Mouse (Mus musculus) gonadal fat pad, adult 2 months (tissue): ENCODE data around the gene Lgi4. TPM values are rescaled to one million over a fixed set of nuclear protein-coding genes. Genes with fewer than 3 reads are reported as not detected.

Source experiments
- DNase-seq: peaks from one replicate; pipeline ENCODE4 v3.0.0-alpha.2; 2012; ENCODE audit warnings: low read depth
- polyA plus RNA-seq: library from polyadenylated mRNA; depleted of rRNA; stranded (reverse); fragments of >200 nt; gene quantifications from 2 replicates; pipeline ENCODE4 v1.2.3, GENCODE M21; 2012

The Lgi4 gene
- polyA plus RNA-seq, 1 experiment: 6.9 TPM

DNA sequence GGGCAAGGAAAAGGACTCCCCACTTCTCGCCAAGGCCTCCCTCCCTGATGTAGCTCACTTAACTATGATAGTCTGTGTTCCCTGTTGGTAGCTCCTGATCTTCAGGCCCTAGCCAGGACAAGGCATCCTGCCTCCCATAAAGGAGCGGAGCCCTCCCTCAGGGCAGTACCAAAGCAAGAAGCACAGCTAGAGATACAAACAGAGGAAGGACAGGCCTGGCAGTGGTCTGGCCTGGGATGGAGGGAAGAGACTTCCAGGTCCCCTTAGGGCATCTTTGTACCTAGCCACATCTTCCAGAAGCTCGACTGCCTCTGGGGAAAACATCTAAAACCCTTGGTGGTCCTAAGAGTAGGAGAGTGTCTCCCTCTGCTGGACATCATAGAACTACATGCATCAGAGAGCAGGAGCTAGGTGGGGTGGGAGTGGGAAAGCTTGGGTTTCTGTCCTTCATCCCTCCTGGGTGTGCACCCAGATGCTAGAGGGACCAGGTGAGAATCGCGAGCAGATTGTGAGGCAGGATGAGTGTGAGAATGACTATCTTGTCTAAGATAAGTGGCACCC, 18.8 kb downstream of the Lgi4 start:
- no peak for DNase-seq

DNA sequence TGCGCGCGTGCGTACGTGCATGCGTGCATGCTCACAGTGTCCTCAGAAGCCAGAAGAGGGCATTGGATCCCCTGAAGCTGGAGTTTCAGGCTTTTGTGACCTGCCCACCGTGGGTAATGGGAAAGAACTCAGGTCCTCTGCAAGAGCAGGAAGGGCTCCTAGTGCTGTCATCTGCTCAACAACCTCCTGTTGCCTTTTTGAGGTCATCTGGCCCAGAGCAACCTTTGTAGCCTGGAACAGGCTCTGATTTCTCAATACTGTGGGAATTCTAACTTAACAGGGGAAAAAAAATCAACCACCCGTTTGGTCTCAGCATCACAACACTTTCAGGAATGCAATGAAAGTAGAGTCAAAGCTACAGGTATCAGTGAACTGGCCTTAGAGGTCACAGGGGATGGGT, 20.5 kb downstream of the Lgi4 start:
- DNase-seq: no peak

DNA sequence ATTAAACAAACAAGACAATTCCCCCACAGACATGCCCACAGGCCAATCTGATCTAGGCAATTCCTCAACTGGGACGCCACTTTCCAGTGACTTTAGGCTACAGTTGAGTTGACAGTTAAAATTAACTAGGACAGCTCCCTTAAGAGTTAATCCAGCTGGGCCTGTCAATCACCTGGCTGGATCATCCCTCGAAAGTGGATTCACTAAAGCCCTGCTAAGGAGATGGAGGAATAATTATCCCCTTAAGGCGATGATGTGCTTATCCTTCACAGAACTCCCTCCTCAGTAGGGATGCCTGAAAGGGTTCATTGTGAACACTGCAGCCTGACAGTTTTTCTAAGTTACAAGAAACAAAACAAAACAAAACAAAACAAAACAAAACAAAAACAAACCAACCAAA, 21.5 kb downstream of the Lgi4 start:
- no peak for DNase-seq

DNA sequence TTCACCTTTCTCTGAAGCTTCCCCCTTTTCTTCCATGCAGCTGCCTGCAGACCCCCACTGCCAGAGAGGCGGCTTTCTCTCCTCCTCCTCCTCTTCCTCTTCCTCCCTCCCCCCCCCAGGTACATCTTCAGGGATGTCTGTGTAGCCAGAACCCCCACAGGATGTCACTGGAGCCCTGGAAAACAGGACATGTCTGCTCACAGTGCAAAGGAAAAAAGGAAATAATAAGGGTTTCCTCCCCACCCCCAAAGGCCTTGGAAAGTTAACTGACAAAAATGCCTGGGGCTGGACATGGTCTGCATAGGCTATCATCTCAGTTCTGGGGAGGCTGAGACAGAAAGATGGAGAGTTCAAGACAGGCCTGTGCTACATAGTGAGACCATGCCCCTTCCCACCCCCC, 22.0 kb downstream of the Lgi4 start:
- no peak for DNase-seq

DNA sequence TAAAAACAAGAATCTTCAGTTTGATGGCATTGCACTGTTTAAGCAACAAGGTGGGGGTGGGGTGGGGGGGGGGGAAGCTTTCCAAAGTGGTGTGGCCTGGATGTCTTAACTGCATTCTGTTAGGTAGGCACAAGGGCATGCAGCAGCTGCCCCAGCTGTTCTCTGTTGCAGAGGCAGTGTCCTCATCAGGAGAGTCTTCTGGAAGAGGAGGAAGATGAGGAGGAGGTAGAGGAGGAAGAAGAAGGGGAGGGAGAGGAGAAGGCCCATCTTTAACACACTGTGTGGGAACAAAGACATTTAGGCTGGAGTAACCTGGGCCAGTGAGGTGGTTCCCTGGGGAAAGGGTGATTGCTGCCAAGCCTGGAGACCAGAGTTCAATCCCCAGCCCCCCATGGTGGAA, 23.0 kb downstream of the Lgi4 start:
- DNase-seq: no peak

DNA sequence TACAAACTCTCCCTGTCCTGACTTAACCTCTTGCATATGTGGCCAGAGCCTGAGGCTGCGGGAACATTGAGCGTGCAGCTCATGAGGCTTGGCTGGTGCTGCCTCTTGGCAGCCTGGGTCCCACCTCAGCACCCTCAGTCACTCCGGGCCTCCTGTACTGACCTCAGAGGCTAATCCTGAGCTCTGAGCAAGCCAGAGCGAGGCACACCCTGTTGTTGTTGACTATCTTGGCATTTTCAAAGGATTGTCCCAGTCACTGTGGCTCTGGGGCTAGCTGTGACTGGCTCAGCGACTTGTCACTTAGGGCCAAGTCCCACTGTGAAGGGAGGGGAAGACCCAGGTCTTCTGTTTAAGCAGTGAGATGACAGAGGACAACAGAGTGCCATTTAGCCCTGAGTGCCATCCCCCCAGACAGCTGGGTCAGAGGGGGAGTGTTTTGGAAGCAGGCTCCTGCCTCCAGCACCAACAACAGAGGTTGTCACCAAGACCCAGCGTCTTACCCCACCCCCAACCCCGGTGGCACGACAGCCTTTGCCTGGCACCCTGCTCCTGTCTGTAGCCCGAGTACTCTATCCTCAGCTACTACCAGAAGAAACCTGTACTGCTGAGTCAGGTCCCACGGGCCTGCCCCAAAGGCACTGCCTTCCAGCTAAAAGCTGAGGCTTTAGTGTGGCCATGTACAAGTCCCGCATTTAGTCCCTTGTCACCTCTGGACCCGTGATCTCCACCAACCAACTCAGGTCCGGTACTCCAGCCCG, 23.9 kb downstream of the Lgi4 start:
- DNase-seq: no peak

DNA sequence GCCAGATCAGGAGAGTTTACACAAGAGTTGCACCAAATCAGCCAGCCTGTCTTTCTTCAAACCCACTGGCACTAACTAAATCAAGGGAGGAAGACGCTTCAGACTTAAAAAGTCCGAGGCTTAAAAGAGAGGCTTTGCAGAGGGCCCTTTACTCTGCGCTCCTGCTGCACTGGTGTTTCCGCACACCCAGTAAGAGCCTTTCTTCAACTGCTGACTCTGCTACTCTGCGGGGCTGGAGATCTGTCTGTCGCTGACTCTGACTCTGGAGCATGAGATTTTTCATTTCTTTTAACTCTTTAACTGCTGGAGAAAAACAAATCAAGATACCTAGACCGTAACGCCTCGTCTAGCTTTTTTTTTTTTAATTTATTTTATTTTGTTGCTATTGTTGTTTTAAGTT, 25.0 kb downstream of the Lgi4 start:
- no peak for DNase-seq

DNA sequence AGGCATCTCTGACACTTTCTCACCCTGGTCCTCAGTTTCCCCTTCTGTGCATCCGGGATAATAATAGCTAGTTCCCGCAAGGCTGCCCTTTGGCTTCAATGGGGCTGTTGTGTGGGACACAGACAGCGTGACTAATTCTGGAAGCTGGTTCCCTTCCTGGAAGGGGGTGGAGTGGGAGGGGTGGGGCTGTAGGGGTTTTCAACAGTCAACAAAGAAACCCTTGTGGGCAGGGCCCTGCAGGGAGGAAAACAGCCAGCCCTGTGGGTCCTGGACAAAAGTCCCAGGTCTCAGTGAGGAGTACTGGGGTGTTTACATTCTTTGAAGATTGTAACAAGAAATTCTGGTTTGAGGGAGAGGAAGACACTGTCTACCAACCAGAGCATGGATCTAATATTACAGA, 26.0 kb downstream of the Lgi4 start:
- no peak for DNase-seq

DNA sequence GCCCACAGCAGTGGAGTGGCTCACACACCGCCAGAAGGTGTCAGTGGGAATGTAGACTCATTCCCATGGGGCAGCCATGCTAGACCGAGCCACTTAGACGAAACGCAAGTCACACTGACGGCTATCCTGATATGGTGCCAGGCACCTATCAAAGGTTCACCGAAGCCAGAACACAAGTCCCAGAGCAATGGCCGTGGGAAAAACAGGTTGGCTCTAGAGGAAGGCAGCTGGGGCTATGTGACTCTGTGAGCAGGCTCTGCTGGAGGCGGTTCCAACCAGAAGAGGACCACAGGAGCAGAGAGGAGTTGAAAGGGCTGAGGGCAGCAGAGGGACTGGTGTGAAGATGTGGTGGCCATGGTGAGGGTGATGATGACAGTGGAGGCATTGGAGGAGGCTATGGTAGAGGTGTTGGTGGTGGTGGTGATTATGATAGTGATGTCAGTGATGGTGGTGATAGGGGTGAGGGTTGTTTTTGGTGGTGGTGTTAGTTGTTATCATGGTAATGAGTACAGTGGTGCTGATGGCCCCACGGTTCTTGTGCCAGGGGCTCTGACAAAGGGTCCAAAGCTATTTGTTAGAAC, 27.1 kb downstream of the Lgi4 start:
- DNase-seq: no peak

DNA sequence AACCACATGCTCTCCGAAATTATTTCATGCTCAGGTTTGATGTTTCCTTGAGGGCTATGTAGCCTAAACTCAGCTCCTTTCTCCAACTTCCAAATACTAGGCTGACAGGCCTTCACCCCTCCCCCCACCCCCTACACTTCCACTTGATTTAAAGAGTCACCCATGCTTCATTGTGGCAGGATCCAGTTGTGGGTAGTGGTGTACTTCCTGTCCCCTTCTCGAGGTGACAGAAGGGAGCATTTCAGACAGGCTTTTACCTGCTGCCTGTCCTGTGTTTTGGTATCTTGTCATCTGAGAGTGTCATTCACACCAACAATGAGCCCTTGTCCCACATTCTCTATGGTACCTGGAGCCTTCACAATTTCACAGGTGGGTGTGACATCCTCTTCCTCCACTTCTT, 28.1 kb downstream of the Lgi4 start:
- no peak for DNase-seq

DNA sequence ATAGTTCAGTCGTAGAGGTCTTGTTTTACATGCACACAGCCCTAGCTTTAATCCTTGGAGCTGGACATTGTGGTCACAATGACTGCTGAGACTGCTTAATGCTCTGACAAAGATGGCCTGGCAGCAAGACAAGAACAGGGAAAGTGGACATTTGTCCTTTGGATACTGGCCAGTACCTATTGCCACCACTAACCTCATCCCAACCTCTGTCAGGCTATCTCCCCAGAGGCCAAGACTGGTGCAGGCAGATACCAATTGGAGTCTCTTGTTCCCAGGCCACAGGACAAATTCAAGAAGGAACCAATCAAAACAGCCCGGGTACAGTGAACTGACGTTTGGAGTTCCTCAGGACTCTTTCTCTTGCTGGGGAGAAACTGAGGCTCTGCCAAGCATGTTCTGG, 29.1 kb downstream of the Lgi4 start:
- DNase-seq: no peak

DNA sequence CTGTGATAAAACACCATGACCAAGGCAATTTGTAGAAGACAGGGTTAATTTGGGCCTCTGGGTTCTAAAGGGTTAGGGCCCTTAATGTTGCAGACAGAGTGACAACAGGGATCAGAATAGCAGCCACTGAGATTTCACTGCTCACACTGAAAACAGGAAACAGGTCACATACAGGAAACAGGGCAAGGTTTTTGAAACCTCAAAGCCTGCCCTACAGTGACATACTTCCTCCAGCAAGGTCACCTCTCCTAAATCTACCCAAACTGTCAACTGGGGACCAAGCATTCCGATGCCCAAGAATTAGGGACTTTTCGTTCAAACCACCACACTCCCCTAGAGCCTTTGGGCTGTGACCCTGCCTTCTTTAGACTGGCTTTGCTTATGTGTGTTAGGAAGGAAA, 30.6 kb downstream of the Lgi4 start:
- no peak for DNase-seq

DNA sequence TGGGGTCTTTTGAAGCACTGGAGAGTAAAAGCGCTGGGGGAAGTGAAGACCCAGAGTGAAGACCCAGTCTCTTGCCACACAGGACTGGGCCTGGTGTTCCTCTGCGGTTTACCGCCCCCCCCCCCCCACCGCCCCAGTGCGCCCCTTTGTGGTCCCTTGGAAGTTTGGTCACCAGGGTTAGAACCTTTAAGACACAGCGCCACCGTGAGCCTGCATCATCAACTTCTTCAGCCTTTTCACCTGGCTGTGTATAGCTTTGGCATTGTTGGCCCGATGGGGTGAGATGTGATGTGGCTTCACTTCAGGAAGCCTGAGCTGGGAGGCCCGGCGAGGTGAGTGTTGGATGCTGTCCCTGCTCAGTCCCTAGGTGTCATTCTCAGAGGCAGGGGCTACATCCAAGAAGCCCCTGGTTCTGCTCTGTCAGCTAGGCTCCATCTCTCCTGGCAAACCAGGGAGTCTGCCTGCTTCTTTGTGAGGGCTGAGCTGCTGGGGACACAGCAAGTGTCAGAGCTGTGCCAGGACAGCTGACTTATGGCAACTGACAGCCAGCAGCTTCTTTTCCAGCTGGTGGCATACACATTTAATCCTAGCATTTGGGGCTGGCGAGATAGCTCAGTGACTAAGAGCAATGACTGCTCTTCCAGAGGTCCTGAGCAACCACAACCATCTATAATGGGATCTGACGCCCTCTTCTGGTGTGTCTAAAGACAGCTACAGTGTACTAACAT, 35.8 kb downstream of the Lgi4 start:
- DNase-seq: no peak

DNA sequence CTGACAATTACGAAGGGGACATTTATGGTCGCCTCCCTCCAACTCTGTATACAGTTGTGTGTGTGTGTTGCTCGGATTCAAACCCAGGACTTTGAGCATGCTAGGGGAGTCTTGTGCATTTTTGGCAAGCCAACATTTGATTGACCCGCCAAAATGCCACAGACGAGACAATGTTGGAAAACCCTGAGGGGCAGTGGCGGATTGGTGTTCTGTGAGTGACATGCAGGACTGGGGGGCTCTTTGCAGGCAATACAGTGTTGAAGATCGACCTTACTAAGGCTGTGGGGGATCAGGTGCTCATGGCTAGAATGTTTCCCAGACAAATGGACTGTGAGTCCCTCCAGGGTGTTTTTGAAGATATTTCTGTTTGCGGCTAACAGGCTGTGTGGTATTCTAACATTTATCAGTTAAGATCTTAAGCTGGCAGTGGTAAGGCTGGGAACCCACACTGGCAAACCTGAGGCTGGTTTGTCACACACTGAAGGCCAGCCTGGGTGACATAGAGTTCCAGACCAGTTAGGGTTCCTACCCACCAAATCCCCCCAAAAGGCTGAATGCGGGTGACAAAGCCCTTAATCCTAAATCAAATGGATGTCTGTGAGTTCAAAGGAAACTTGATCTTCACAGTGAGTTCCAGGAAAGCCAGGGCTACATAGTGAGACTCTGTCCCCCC, 37.9 kb downstream of the Lgi4 start:
- DNase-seq: no peak

DNA sequence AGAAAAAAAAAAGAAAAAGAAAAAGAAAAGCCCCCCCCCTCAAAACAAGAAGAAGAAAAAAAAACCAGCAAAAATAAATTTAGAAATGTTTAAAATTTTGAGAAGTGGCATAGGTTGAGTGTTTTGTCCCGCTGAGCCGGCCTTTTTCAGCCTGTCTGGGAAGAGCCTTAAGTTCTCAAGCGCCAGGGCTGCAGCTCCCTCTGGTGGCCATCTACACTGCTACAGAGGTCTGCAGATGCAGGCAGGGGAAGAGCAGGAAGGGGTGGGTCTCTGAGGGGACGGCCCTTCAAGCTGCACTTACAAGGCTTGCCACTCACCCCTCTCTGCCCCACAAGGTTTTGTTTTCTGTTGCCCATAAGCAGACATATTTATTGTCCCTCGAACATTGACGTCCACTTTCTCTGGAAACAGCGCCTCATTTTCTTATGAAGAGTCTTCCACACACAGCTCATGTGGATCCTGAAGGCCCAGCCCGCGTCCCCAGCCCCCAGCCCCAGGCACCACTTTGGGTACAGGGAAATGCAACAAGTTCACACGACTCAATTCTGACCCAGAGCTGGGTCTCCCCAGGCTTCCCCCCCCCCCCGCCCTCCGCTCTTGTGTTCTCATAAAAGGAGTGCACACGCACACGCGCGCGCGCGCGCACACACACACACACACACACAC, 38.6 kb downstream of the Lgi4 start:
- no peak for DNase-seq

DNA sequence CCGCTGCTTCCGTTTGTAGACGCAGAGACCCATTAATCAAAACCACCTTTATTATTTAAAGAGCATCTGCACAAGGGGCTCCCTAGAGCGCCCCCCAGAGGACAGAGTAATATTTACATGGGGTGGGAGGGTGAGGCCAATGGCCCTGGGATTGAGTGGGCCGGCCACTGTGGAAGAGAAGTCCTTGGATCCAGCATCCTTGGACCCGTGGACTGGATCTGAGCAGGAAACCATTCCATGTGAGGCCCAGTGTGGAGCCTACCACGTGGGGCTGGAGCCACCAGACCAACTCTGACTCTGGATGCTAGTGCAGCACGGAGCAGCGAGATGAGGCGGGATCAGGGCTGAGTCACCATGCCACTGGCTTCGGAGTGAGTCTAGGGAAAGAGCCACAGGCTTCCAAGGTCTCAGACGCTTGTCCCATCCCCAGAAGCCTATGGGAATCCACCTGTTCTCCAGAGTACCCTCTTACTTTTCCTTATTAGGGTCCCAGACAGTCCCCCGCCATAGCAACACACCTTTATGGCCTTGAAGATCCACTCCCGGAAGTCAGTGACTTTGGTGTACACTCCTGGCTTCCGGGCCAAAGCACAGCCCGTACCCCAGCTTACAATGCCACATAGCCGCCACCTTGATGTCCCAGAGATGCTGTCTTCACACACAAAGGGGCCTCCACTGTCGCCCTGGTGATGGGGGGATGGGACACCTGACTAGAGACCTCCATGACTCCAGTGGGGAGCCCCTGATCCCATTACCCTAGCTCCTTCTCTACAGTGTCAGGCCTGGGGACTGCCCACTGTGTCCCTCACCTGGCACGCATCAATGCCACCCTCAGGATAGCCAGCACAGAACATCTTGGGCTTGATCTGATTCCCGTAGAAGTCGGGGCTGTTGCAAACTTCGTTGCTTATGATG, 39.8 kb downstream of the Lgi4 start:
- DNase-seq: no peak

DNA sequence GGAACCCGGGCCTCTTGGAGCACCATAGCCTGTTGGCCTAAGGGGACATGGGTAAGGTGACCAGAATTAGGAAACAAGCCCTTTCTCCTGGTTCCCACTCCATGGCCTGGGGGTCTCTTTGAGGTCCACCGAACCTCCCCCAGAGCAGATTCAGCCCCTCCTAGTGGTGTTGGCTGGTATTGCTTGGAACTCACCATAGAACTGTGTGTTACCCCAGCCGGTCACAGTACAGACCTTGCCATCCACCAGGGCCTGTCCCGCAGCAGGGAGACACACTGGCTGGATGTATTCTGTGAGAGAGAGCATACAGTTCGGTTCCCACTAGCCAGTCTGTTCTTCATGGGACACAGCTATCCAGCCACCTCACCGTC, 40.5 kb downstream of the Lgi4 start:
- no peak for DNase-seq

DNA sequence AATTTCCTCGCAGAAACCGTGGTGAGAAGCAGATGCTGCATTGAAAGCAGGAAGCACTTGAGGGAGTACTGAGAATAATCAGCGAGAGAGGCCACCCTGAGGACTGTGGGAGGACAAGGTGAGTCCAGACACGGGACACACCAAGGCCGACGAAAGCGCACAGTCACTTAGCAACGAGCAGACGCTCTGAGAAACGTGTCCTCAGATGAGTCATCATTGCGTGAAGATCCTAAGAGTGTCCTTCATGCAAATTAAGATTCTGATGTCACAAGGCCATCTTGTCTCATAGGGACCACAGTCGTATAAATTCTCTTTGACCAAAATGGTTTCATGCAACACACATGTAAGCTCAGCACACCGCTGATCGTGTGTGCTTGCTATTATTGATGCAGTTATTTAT, 41.6 kb downstream of the Lgi4 start:
- DNase-seq: no peak

DNA sequence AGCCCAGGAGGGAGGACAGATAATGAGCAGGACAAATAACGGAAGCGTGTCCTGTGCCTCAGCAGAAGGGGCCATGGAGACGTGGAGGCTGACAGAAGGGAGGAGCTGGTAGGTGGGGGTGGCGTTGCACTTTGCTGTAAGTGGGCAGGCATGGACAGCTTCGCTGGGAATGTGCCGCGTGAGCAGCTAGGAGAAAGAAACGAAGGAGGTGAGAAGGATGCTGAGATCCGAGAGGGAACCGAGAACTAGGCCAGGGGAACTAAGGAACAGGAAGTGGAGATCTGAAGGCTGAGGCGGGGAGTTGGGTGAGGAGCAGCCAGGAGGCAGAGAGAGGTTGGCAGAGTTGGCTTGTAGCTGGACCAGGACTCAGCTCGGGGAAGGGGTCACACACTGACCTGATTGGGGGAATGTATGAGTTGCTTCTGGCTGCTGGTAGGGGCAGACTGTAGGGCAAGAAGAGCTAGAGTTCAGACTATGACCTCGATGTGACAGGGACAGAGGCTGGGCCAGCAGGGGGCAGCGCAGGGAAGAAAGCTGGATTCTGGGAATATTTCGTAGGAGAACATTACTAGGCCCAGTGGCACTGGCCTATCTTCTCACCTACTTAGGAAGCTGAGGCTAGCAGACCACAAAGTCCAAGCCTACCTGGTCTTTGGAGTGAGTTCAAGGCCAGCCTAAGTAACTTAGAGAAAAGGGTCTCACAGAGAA, 46.1 kb downstream of the Lgi4 start:
- DNase-seq: no peak

DNA sequence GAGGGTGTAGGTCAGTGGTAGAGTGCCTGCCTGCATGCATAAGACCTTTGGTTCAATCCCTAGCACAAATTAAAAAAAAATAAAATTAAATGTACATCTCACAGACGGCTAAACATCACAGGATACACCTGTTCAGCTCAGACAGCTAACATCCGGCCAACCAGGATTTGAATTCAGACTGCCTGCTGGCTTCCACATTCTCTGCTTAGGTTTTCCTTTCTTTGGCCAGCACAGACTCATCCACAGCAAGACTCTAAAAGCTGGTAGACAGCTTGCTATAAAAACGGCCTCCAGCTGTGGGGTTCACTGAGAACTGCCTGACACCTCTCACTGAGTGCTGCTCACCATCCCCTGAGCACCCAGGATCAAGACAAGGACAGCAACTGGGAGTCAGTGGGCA, 47.0 kb downstream of the Lgi4 start:
- DNase-seq: no peak
